Mouse (Mus musculus): Measurements from ENCODE around the gene Bsn.

Gene Bsn

GRCm38 (mm10) chr9:108126436-108127180 lies 63.6 kb downstream of the Bsn start:
- no peak for DNase-seq (ENCODE audit: inconsistent ontology term)

- no peak for DNase-seq (ENCODE audit: inconsistent ontology term)
Measured at GRCm38 (mm10) chr9:108125731-108126130, 64.5 kb downstream of the Bsn start.

GRCm38 (mm10) chr9:108123916-108124315 lies 66.3 kb downstream of the Bsn start:
- DNase-seq (ENCODE audit: inconsistent ontology term): no peak

GRCm38 (mm10) chr9:108121170-108121969 lies 68.8 kb downstream of the Bsn start:
- peak; percentile 45 for DNase-seq (ENCODE audit: inconsistent ontology term)

- peak; percentile 67 for DNase-seq (ENCODE audit: inconsistent ontology term)
Measured at GRCm38 (mm10) chr9:108120671-108121070, 69.5 kb downstream of the Bsn start.

DNA sequence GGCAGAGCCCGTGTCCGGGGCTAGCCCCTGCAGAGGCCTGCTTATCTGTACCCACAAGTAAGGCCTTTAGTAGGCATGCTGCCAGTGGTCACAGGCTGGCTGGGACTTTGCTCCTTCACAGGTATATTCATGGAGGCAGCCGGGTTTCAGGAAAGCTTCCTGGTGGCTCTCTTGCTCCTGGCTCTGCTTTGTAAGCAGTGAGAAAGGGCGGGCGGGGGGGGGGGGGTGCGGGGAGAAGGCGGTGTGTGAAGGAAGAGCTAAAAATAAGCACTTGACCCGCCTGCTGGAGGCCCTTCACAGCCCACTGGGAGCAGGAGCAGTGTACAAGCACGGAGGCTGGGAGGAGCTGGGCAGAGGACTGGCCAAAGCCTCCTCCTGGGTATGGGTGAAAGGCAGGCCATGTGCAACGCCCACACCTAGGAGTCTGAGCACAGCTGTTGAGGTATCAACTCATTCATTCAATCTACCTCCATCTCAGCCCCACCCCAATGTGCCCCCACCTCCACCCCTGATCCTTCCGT lies 70.2 kb downstream of the Bsn start:
- no peak for DNase-seq (ENCODE audit: inconsistent ontology term)

DNA sequence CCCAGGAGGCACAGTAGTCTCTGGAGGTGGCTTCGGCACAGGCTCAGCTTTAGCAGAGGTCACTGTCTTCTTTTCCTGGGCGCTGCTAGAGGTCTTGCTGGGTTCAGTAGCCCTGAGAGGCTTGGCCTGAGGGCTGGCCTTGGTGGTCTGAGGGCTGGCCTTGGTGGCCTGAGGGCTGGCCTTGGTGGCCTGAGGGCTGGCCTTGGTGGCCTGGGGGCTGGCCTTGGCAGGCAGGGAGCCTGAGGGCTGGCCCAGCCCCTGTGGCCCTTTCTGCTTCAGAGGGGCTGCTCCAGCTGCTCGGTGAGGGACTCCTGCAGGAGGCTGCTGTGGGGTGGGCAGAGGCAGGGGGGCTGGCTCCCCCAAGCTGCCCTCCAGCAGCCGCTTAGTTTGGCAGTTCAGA lies 73.0 kb downstream of the Bsn start:
- no peak for DNase-seq (ENCODE audit: inconsistent ontology term)

DNA sequence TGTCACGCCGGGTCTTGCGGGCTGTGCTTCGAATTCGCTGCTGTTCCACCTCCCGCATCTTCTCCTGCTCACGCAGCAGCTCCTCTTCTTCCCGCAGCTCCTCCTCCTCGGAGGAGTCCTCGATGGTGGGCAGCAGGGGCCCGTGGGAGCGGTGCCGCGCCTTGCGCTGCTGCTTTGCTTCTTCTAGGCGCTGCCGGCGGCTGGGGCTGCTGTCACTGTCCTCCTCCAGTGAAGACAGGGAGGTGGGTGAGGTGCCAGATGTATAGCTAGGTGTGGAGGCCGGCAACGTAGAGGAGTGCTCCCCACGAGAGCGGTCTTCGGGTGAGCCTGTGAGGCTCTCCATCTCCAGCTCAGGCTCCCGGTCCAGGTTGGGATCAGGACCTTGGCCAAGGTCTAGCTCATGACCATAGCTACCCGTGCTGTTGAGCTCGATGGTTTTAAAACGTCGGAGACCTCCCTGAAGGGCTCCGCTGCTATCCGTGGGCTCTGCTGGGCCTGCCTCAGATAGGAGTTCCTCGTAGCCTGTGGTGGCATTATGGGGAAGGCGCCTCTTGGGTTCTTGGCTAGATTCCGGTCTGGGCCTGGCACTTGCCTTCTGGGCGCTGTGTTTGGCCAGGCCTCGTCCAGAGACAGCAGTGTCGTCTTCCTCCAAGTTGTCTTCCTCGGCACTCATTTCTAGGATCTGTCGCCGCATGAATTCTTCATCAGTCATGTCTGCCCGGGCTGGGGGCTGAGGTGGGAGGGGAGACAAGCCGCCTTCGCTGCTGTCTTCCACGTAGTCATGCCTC lies 74.7 kb downstream of the Bsn start:
- no peak for DNase-seq (ENCODE audit: inconsistent ontology term)

DNA sequence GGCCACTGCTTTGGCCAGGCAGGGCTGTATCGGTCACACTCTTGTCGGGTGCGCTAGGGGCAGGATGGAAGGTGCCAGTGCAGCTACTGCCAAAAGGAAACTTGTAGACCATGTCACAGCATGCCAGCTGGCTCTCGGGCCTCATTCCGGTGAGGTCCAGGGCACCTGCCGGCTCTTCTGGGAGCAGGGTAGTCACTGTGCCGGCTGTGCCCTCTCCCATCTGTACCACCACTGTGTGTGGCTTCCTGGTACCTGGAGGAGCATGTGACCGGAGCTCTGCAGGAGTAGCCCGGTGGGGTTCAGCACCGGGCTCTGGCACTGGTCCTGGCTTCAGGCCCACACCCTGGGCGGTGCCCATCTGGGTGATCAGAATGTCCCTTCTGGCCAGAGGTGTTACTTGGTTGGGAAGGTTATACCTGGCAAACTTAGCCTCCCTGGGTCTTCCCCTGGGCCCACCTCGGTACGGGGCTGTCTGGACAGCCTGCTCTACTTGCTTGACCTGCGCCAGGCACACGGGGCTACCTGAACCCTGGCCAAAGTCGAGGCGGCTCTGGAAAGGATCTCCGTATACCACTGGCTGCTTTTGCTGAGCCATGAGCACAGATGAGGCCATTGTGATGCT lies 77.4 kb downstream of the Bsn start:
- no peak for DNase-seq (ENCODE audit: inconsistent ontology term)

DNA sequence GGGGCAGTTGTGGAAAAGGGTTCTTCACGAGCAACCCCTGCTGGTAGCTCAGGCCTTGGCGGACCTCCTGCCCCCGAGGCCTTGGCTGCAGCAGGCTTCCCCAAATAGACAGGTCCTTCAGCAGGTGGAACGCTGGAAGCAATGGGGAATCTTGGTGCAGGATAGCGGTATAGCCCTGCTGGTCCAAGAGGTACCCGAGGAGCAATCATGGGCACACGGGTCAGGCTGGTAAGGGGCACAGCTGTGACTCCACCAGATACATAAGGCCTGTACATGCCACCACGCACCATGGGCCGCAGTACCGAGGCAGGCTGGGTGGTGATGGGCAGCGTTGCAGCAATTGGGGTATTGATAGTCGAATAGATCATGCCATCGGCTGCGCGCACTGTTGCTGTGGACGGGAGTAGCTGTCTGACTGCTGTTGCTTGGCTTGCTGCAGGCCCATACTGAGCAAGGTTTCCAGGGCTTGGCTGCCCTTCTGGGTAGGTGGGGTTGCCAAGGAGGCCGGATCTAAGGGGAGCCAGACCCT lies 78.5 kb downstream of the Bsn start:
- DNase-seq (ENCODE audit: inconsistent ontology term): no peak

DNA sequence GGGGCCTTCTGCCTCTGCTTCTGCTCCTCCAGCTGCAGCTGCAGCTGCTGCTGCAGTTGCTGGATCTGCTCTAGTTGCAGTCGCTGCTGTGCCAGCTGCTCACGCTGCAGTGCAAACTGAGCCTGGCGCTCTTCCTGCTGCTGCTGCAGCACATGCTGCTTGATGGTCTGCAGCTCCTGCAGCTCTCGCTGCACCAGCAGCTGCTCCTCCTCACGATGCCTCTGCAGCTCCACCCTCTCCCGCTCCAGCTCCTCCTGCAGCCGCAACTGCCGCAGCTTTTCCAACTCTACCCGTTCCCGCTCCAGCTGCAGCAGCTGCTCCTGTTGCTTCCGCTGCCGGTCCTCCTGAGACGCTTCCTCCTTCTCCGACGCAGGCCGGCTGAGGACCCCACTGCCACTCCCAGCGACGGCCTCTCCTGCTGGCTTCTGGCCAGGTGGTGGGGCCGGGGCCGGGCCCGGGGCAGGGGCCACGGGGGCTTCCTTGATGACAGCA lies 79.0 kb downstream of the Bsn start:
- DNase-seq (ENCODE audit: inconsistent ontology term): no peak

- DNase-seq (ENCODE audit: inconsistent ontology term): no peak
Measured at GRCm38 (mm10) chr9:108110160-108110559, 80.0 kb downstream of the Bsn start.

GRCm38 (mm10) chr9:108107867-108108266 lies 82.3 kb downstream of the Bsn start:
- no peak for DNase-seq (ENCODE audit: inconsistent ontology term)

- no peak for DNase-seq (ENCODE audit: inconsistent ontology term)
Measured at GRCm38 (mm10) chr9:108106090-108106489, 84.1 kb downstream of the Bsn start.

DNA sequence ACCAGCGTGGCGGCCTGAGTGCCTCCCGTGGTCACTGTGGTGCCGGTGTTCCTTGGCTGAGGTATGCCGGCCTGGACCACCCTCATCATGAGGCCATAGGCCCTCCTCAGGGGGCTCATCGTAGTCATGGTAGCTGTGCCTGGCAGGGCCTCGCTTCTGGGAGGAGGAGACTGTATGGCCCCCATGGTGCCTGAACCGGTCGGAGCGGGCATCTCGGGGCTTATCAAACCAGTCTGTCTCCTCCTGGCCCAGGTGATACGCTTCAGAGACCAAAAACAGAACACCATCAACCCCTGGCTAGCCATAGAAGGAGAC lies 84.7 kb downstream of the Bsn start:
- DNase-seq (ENCODE audit: inconsistent ontology term): no peak

- peak; percentile 50 for DNase-seq (ENCODE audit: inconsistent ontology term)
Measured at GRCm38 (mm10) chr9:108104766-108105548, 85.2 kb downstream of the Bsn start.

DNA sequence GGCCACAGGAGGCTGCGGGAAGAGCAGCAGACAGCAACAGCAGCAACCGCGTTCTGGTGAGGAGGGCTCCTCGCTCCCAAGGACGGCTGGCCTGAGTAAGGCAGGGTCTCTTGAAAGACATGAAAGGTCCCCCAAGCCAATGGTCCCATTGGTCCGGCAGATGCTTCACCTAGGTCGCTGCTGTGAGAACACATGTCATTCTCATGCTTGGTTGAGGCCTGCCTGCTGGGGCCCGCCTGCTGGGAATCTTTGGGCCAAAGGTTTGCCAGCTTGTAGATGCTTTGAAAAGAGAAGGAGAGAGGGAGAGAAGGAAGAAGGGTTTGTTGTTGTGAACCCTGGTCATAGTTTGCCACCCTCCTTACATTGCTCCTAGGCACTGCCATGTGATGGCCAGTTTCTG lies 90.6 kb downstream of the Bsn start:
- no peak for DNase-seq (ENCODE audit: inconsistent ontology term)

- no peak for DNase-seq (ENCODE audit: inconsistent ontology term)
Measured at GRCm38 (mm10) chr9:108095949-108096712, 94.1 kb downstream of the Bsn start.

DNA sequence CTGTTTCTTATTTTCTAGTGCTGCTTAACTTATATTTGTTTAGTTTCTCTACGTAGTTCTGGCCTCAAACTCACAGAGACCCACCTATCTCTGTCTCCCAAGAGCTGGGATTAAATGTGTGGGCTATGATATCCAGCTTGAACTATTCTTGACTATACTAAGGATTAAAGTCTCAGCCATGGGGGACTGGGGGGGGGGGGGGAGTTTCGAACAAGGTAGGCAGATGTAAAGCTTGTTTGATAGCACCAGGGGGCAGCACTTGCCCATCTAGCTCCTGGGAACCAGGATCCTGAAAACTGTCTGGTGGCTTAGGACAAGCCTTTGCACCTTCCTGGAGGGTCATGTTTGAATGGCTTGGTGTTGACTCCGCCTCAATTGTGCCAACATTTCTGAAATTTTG lies 94.7 kb downstream of the Bsn start:
- peak; percentile 73 for DNase-seq (ENCODE audit: inconsistent ontology term)

DNA sequence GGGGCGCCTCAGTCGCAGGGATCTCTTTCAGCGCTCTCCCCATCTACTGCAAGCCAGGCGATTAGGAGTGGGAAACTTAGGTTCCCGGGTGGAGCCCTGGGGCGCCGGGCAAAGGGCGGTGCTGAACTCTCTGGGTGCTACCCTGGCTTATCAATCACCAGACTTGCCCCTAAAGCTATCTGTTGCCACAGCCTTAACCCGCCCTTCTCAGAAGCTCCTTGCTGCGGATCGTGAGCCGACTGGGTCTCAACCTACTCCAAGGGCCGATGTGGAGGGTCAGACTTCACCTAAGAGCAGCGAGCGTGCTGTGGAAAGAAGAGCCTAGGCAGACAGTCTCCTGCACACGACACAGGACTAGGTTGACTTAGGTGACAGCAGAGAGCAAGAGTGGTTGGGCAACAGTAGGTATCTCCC lies 95.2 kb downstream of the Bsn start:
- peak; percentile 55 for DNase-seq (ENCODE audit: inconsistent ontology term)
